Mouse (Mus musculus) ES-CJ7 (cell line): ENCODE measurements around the gene Akt2.

Experiments
- DNase-seq: peaks from one replicate; pipeline ENCODE4 v3.0.0; 2011; ENCODE audit warnings: low read depth, low spot score

Akt2 gene

GRCm38 (mm10) chr7:27657824-27658395 lies 66.6 kb downstream of the Akt2 start:
- DNase-seq = no peak

DNA sequence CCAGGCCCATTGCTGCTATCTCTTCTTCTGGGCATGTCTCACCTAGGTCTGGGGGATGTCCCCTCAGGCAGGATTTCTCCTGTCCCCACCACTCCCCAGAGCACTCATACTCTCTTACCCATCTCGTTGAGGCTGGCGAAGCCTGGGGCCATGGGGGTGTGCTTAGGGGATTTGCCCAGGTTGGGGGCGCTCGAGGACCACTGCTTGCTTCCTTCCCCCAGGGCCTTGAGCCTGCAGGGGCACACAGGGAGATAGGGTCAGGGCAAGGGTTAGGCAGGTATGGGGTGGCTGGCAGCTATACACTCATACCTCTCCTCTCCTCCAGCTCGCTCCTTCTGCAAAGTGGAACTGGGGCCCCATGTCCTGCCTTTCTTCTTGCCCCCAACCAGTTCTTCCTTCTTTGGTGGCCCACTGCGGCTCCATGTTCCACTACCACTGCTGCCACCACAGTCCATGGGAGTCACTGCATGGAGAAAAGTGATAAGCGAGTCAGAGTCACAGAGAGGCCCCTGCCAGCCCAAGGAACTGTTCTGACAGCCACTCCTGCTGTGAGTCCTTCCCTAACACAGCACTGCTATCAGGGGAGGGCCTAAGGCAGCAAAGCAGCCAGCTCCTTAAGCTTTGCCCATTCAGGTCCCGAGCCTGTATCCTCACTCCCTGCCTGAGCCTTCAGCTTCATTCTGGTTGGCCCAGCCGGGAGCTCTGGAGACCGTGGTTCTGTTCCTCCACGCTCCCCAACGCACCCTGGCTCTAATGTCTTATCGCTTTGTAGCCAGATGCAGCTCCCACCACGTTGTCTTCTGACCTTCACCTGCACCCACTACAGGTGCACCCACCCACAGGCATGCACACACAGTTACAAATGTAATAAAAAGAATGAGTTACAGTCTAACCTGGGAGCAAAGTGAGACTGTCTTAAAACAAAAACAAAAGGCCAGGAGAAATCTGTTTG lies 67.6 kb downstream of the Akt2 start:
- peak; percentile 51 for DNase-seq

DNA sequence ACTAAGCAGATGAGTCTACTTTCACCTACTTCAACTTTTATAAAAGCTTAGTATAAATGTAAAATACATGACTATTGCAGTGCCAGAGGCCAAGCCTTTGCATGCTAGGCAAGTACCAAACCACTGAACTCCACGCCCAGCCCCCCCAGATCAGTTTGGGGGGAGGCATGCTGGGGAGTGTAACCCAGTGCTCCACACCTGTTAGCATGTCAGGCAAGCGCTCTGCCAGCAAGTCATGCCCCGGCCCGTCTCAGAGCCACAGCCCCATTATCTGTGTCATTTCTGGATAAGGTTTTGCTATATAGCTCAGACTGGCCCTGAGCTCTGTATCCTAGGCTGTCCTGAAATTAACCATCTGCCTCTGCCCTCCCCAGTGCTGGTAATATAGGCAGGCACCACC lies 70.7 kb downstream of the Akt2 start:
- no peak for DNase-seq

DNA sequence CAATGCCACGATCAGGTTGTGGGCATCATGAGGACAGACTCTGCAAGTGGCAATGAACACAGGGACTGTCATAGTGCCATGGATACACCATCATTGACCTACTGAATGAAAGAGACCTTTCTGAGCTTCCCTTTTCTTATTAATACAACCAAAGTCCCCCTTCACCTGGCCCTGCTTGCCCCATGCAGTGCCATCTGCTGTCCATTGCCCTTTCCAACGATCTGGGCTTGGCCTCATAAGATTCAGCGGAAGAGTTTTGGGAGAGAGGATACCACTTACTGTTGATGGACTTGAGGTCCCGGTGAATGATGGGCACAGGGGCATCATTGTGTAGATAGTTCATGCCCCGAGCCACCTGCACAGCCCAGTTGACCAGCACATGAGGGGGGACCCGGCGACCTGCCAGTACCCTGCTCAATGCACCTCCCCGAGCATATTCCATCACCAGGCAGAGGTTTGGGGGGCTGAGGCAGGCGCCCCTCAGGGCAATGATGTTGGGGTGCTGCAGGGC lies 81.8 kb downstream of the Akt2 start:
- no peak for DNase-seq

- DNase-seq = no peak
Observed at GRCm38 (mm10) chr7:27673575-27674131, 82.3 kb downstream of the Akt2 start.

DNA sequence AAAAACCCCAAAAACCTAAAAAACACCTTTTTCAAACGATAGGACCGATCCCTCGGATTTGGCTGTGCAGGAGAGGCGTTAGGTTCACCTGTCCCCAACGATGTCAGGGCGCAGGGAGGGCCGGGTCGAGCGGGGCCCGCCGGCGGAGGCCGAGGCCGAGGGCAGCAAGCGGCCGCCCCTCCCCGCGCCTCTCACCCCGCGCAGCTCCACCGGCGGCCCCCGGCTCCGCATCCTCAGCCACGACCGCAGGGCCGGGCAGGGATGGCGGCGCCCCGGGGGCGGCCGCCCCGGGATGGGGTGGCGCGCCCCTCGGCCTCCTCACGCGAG lies 82.8 kb downstream of the Akt2 start:
- no peak for DNase-seq

DNA sequence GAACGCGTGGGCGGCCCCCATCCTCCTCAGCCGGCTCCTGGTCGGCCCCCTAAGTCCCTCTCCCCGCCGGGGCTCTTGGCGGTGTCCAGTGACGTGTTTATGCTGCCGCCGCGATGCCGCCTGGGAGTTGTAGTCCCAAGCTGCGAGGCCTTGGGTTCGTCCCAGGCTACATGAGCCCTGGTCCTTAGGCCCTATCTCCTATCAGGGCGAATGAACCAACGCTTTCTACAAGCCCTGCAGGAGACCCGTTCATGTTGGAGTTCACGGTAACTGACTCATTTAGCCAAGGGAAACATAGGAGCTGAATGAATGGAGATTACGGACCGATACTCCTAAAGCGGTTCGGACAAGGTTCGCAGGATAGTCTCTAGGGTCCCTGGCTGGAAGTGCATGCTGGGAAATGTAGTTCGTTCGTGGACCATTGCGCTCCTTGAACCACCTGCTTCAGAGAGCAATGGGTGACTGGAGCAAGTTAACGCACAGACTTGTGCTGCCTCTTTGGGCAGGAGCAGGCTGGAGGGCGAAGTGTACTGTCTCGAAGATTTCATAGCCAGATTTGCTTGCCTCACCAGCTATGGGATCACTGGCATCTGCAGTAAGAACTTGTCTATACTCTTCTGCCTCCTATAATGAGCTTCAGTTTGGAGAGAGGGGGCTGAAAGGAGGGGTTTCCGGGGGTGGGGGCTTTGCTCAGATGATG lies 83.3 kb downstream of the Akt2 start, which contains the start of gene Map3k10:
Map3k10 (minus strand) TSS at position 77 of the 700 bp plus-strand sequence.
- DNase-seq = peak; percentile 95

DNA sequence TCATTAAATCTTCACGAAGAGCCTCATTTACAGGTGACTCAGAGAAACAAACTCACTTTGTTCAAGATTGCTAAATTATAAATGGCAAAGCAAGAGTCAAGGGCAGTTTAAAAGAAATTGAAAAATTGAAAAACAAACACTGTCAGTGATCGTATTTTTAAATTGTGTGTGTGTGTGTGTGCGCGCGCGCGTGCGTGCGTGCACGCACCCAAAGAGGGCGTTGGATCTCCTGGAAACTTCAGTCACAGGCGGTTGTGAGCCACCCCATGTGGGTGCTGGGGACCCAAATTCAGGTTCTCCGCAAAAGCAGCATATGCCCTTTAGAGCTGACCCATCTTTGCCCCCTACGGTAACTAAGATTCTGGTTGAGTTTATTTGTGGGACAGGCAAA lies 83.9 kb downstream of the Akt2 start:
- no peak for DNase-seq

- no peak for DNase-seq
Observed at GRCm38 (mm10) chr7:27683218-27683617, 91.9 kb downstream of the Akt2 start.

GRCm38 (mm10) chr7:27685220-27685619 lies 93.9 kb downstream of the Akt2 start:
- no peak for DNase-seq

DNA sequence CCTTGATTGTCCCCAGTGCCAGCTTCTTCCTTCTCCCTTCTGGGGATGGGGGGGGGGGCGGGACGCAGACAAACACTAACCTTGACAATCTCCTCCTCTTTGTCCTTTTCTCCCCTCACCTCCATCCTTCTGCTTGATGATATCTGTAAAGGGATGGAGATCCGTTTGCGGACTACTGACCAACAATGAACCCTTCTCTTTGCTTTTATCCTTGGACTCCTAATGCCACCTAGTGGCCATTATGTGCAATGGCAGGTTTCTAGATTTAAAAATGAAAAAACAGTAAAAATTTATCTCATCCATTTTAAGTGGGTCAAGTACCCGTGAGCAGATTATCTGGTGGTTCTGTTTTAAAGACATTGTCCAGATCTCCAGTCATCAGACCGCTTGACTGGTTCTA lies 94.3 kb downstream of the Akt2 start:
- DNase-seq = no peak

GRCm38 (mm10) chr7:27687043-27687442 lies 95.7 kb downstream of the Akt2 start:
- no peak for DNase-seq

GRCm38 (mm10) chr7:27687836-27688235 lies 96.5 kb downstream of the Akt2 start:
- no peak for DNase-seq

DNA sequence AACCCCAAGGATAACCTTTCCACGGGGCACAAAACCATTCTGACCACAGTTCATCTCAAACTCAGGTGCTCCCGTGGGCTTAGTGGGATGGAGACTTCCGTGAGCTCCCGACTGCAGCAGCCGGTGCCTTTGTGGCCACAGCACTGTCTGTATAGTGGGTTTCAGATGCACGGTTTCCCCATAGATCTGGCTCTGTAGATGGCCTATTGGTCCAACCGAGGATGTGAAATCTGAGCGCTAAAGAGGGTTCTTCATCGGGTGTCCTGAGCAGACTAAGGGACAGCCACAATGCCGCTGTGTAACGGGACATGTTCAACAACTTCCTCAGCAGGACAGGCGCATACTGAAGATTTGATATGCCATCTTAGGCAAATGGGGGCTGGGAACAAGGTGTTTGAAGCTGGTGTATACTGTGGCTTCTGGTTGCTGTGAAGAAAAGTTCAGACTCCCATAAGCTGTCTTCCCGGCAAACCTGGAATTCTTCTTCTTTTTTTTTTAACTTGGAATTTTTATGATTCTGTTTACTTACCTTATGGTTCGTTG lies 97.0 kb downstream of the Akt2 start:
- DNase-seq = no peak

- DNase-seq = peak; percentile 98
Observed at GRCm38 (mm10) chr7:27688815-27689612, 97.7 kb downstream of the Akt2 start, which contains the start of gene Zfp607b. Zfp607b (plus strand) TSS chr7:27689340.
